Mouse (Mus musculus) adrenal gland (tissue): Measurements from ENCODE around the gene Ubr4.

Source experiments
- intact Hi-C: fragments of 180-260 bp; cut with DNase I; formaldehyde crosslinking; loops from one replicate; pipeline ENCODE4 v1.15.1; 2025

The Ubr4 gene

GRCm38 (mm10) chr4:139479176-139479575 is 126.8 kb downstream of the Ubr4 start:
- intact Hi-C loops, result no loop called here

GRCm38 (mm10) chr4:139481400-139481799 is 129.0 kb downstream of the Ubr4 start:
- intact Hi-C loops, result no loop called here

- intact Hi-C loops, result no loop called here
Observed at GRCm38 (mm10) chr4:139483461-139484105, 131.2 kb downstream of the Ubr4 start.

- intact Hi-C loops, result no loop called here
Observed at GRCm38 (mm10) chr4:139484496-139484895, 132.1 kb downstream of the Ubr4 start.

GRCm38 (mm10) chr4:139487085-139487484 is 134.7 kb downstream of the Ubr4 start:
- intact Hi-C loops, result no loop called here

GRCm38 (mm10) chr4:139488325-139488724 is 135.9 kb downstream of the Ubr4 start:
- intact Hi-C loops, result no loop called here

GRCm38 (mm10) chr4:139489946-139490345 is 137.5 kb downstream of the Ubr4 start:
- intact Hi-C loops, result loop anchor here (5.0 kb wide), 1 partner anchor 53 kb away; no protein-coding TSS in a partner anchor

GRCm38 (mm10) chr4:139490413-139491055 is 138.1 kb downstream of the Ubr4 start:
- intact Hi-C loops, result loop anchor here (5.0 kb wide), 1 partner anchor 53 kb away; no protein-coding TSS in a partner anchor

GRCm38 (mm10) chr4:139491541-139492170 is 139.2 kb downstream of the Ubr4 start:
- intact Hi-C loops, result loop anchor here (5.0 kb wide), 1 partner anchor 54 kb away; no protein-coding TSS in a partner anchor

GRCm38 (mm10) chr4:139492258-139492833 is 139.9 kb downstream of the Ubr4 start:
- intact Hi-C loops, result loop anchor here (5.0 kb wide), 1 partner anchor 55 kb away; no protein-coding TSS in a partner anchor

GRCm38 (mm10) chr4:139493227-139494025 is 141.0 kb downstream of the Ubr4 start:
- intact Hi-C loops, result loop anchor here (5.0 kb wide), 1 partner anchor 56 kb away; no protein-coding TSS in a partner anchor

GRCm38 (mm10) chr4:139500814-139501213 is 148.4 kb downstream of the Ubr4 start:
- intact Hi-C loops, result no loop called here

GRCm38 (mm10) chr4:139501702-139502101 is 149.3 kb downstream of the Ubr4 start:
- intact Hi-C loops, result no loop called here

GRCm38 (mm10) chr4:139503919-139504318 is 151.5 kb downstream of the Ubr4 start:
- intact Hi-C loops, result no loop called here

- intact Hi-C loops, result no loop called here
Observed at GRCm38 (mm10) chr4:139505716-139506115, 153.3 kb downstream of the Ubr4 start.

GRCm38 (mm10) chr4:139506727-139507126 is 154.3 kb downstream of the Ubr4 start:
- intact Hi-C loops, result no loop called here

GRCm38 (mm10) chr4:139509069-139509468 is 156.7 kb downstream of the Ubr4 start:
- intact Hi-C loops, result no loop called here

GRCm38 (mm10) chr4:139511557-139511956 is 159.1 kb downstream of the Ubr4 start:
- intact Hi-C loops, result no loop called here

GRCm38 (mm10) chr4:139512985-139513384 is 160.6 kb downstream of the Ubr4 start:
- intact Hi-C loops, result no loop called here

GRCm38 (mm10) chr4:139519221-139519620 is 166.8 kb downstream of the Ubr4 start:
- intact Hi-C loops, result no loop called here

- intact Hi-C loops, result no loop called here
Observed at GRCm38 (mm10) chr4:139521926-139522325, 169.5 kb downstream of the Ubr4 start.
